Mouse (Mus musculus): ENCODE results near the gene Maats1.
A peak's percentile ranks its signal among the peaks of the same experiment; 100 is the strongest.
"Not testable (repeated sequence)": the region's sequence is repeated elsewhere in the genome, so short reads cannot be mapped to it uniquely, and the experiment has no call there.

Maats1 gene

DNA sequence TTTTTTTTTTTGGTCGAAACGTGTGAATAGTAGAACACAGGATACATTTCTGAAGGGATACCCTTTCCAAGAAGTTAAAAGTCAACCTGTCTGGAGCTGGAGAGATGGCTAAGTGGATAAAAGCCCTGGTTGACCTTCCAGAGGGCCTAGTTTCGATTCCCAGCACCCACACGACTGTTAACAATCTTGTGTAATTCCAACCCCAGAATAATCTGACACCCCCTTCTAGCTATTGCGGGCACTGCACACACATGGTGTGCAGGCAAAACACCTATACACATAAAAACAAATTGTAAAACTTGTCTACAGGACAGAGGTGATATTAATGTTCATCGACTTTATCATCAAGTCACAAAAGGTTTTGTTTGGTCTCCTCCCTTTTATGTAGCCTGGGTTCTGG is 5.6 kb upstream of the Maats1 start:
- no peak for DNase-seq (ENCODE audit: low read depth, low spot score)
- no peaks in the 10 kb centered on the region for H3K27me3 ChIP-seq (ENCODE audit: control insufficient read depth, insufficient read depth, low read length, poor library complexity, severe bottlenecking)
- H3K36me3 ChIP-seq (ENCODE audit: control insufficient read depth, insufficient read depth, low read length, poor library complexity, severe bottlenecking), result peaks cover 6% of the 10 kb centered on the region

GRCm38 (mm10) chr16:38346529-38347325 is 4.8 kb upstream of the Maats1 start, which contains the start of the genes Cox17 and Gm21987:
Gene Cox17 (plus strand): TSS chr16:38346991.
Gene Gm21987 (plus strand): TSS chr16:38347040.
- DNase-seq (ENCODE audit: low read depth, low spot score), result peak; percentile 96
- peaks cover 6% of the 10 kb centered on the region for H3K36me3 ChIP-seq (ENCODE audit: control insufficient read depth, insufficient read depth, low read length, poor library complexity, severe bottlenecking)
- H3K27me3 ChIP-seq (ENCODE audit: control insufficient read depth, insufficient read depth, low read length, poor library complexity, severe bottlenecking), result no peaks in the 10 kb centered on the region

DNA sequence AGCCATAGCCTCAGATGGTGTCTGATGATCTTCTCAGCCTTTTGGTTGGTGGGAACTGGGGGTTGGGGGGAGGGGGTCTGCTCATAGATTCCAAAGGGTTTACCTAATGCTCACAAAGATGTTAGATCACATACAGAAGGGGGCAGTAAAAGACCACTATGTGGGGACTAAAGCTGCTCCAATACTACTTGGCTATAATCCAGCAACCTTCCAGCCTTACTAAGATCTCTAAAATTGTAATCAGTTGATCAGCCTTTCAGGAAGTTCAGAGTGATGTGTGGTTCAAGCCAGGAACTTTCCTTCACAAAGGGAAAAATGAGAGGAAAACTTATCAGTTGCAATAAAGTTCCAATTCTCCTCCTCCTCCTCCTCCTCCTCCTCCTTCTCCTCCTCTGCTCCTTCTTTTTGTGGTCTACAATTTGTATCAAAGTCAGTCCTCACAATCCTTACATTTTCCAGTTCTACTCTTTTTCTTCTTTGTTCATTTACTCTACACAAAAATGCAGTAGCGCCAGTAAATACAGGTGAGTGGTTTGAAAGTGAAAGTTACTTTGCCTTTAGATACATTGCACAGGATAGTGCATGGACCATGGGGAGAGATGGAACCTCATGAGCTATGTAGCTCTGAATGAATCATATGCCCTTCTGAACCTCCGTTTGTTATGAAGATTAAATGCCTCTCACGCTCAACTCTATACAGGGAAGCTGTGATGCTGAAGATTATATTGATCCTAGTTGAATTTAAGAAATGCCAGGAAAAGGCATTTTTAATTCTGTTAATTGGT is 3.2 kb upstream of the Maats1 start:
- Histone ChIP-seq H3K27me3 (ENCODE audit: control insufficient read depth, insufficient read depth, low read length, poor library complexity, severe bottlenecking) (no peaks in the 10 kb centered on the region), H3K36me3 (ENCODE audit: control insufficient read depth, insufficient read depth, low read length, poor library complexity, severe bottlenecking) (peaks cover 2% of the 10 kb centered on the region; the same call in 1 of the 2 replicates)
- DNase-seq (ENCODE audit: low read depth, low spot score), result peak; percentile 74

DNA sequence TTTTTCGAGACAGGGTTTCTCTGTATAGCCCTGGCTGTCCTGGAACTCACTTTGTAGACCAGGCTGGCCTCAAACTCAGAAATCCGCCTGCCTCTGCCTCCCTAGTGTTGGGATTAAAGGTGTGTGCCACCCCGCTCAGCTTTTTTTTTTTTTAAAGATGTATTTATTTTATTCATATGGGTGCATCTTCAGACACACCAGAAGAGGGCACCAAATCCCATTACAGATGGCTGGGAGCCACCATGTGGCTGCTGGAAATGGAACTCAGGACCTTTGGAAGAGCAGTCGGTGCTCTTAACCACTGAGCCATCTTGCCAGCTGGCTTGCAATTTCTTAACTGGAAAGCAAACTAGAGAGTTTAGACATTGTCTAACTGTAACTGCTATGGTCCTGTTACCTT is 3.9 kb downstream of the Maats1 start:
- not testable (repeated sequence) for H3K36me3 ChIP-seq (ENCODE audit: control insufficient read depth, insufficient read depth, low read length, poor library complexity, severe bottlenecking); DNase-seq (ENCODE audit: low read depth, low spot score)

GRCm38 (mm10) chr16:38334431-38334830 is 7.5 kb downstream of the Maats1 start:
- no peak for DNase-seq (ENCODE audit: low read depth, low spot score)
- Histone ChIP-seq H3K27me3 (ENCODE audit: control insufficient read depth, insufficient read depth, low read length, poor library complexity, severe bottlenecking) (no peaks in the 10 kb centered on the region), H3K36me3 (ENCODE audit: control insufficient read depth, insufficient read depth, low read length, poor library complexity, severe bottlenecking) (no peaks in the 10 kb centered on the region)

More for the DNA sequence above, 3.9 kb downstream of the Maats1 start:
- H3K27me3 ChIP-seq (ENCODE audit: control insufficient read depth, insufficient read depth, low read length, poor library complexity, severe bottlenecking), result not testable (repeated sequence)

GRCm38 (mm10) chr16:38329340-38329739 is 12.6 kb downstream of the Maats1 start:
- Histone ChIP-seq H3K27me3 (ENCODE audit: control insufficient read depth, insufficient read depth, low read length, poor library complexity, severe bottlenecking) (no peaks in the 10 kb centered on the region), H3K36me3 (ENCODE audit: control insufficient read depth, insufficient read depth, low read length, poor library complexity, severe bottlenecking) (no peaks in the 10 kb centered on the region)
- DNase-seq (ENCODE audit: low read depth, low spot score), result no peak

GRCm38 (mm10) chr16:38326778-38327397 is 15.1 kb downstream of the Maats1 start:
- Histone ChIP-seq H3K36me3 (ENCODE audit: control insufficient read depth, insufficient read depth, low read length, poor library complexity, severe bottlenecking) (no peaks in the 10 kb centered on the region), H3K27me3 (ENCODE audit: control insufficient read depth, insufficient read depth, low read length, poor library complexity, severe bottlenecking) (no peaks in the 10 kb centered on the region)
- no peak for DNase-seq (ENCODE audit: low read depth, low spot score)

DNA sequence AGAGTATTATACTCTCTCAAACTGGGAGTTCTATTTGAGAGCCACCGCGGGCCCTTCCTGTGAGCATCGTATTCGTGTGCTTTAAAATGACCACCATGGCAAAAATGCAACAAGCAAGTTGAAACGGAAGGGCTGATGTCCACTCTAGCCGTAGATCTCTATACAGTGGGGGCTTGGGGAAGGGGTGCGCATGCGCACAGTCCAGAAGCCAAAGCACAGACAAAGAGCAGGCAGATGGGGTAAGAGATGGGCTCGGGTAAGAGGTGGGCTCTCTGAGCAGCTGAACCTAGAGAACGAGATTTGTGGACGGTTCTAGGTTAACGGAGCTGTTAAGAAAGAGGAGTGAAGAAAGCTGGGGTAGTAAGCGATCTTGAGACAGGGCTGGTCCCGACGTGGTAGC is 17.6 kb downstream of the Maats1 start:
- Histone ChIP-seq H3K36me3 (ENCODE audit: control insufficient read depth, insufficient read depth, low read length, poor library complexity, severe bottlenecking) (no peaks in the 10 kb centered on the region), H3K27me3 (ENCODE audit: control insufficient read depth, insufficient read depth, low read length, poor library complexity, severe bottlenecking) (no peaks in the 10 kb centered on the region)
- DNase-seq (ENCODE audit: low read depth, low spot score), result no peak

GRCm38 (mm10) chr16:38321452-38321935 is 20.4 kb downstream of the Maats1 start:
- peak; percentile 69 for DNase-seq (ENCODE audit: low read depth, low spot score)
- Histone ChIP-seq H3K27me3 (ENCODE audit: control insufficient read depth, insufficient read depth, low read length, poor library complexity, severe bottlenecking) (no peaks in the 10 kb centered on the region), H3K36me3 (ENCODE audit: control insufficient read depth, insufficient read depth, low read length, poor library complexity, severe bottlenecking) (no peaks in the 10 kb centered on the region)

GRCm38 (mm10) chr16:38319087-38319486 is 22.9 kb downstream of the Maats1 start:
- no peak for DNase-seq (ENCODE audit: low read depth, low spot score)
- H3K27me3 ChIP-seq (ENCODE audit: control insufficient read depth, insufficient read depth, low read length, poor library complexity, severe bottlenecking), result no peaks in the 10 kb centered on the region
- no peaks in the 10 kb centered on the region for H3K36me3 ChIP-seq (ENCODE audit: control insufficient read depth, insufficient read depth, low read length, poor library complexity, severe bottlenecking)

GRCm38 (mm10) chr16:38318492-38318891 is 23.5 kb downstream of the Maats1 start:
- DNase-seq (ENCODE audit: low read depth, low spot score), result no peak
- Histone ChIP-seq H3K36me3 (ENCODE audit: control insufficient read depth, insufficient read depth, low read length, poor library complexity, severe bottlenecking) (no peaks in the 10 kb centered on the region), H3K27me3 (ENCODE audit: control insufficient read depth, insufficient read depth, low read length, poor library complexity, severe bottlenecking) (no peaks in the 10 kb centered on the region)

- Histone ChIP-seq H3K36me3 (ENCODE audit: control insufficient read depth, insufficient read depth, low read length, poor library complexity, severe bottlenecking) (no peaks in the 10 kb centered on the region), H3K27me3 (ENCODE audit: control insufficient read depth, insufficient read depth, low read length, poor library complexity, severe bottlenecking) (no peaks in the 10 kb centered on the region)
- DNase-seq (ENCODE audit: low read depth, low spot score), result no peak
Measured at GRCm38 (mm10) chr16:38308195-38308594, 33.7 kb downstream of the Maats1 start.

GRCm38 (mm10) chr16:38307651-38308050 is 34.3 kb downstream of the Maats1 start:
- no peaks in the 10 kb centered on the region for H3K36me3 ChIP-seq (ENCODE audit: control insufficient read depth, insufficient read depth, low read length, poor library complexity, severe bottlenecking)
- no peak for DNase-seq (ENCODE audit: low read depth, low spot score)
- H3K27me3 ChIP-seq (ENCODE audit: control insufficient read depth, insufficient read depth, low read length, poor library complexity, severe bottlenecking), result no peaks in the 10 kb centered on the region

- Histone ChIP-seq H3K36me3 (ENCODE audit: control insufficient read depth, insufficient read depth, low read length, poor library complexity, severe bottlenecking) (no peaks in the 10 kb centered on the region), H3K27me3 (ENCODE audit: control insufficient read depth, insufficient read depth, low read length, poor library complexity, severe bottlenecking) (no peaks in the 10 kb centered on the region)
- no peak for DNase-seq (ENCODE audit: low read depth, low spot score)
Measured at GRCm38 (mm10) chr16:38307221-38307605, 34.7 kb downstream of the Maats1 start.

All from splenic B cell, adult 2 months (primary cell).